In genomic region chr16:42380641-42381040, GRCm38 (mm10) we compare ENCODE assay signal across 10 mouse cellular contexts. TPM values are rescaled to one million over a fixed set of nuclear protein-coding genes. Genes with fewer than 3 reads are reported as not detected.
DNase-seq lines count a peak whose midpoint lies in the region; TF ChIP-seq lines count a peak whose summit lies in the region.
"Had no signal": no experiment of that assay in that cellular context is flagged by ENCODE, and none has a peak within 500 bp of the region (broad histone marks: within the 10 kb centered on the region; RNA-seq: fewer than 3 reads in every experiment).

No protein-coding gene starts in this region.

- peak; percentile 3 to 15 for DNase-seq in heart, postnatal 14 days
- no peak for DNase-seq in heart, adult 11 months
- DNase-seq in retina, postnatal 1 day = peak; percentile 5
- DNase-seq in retina, embryonic 14.5 days (ENCODE audit: low spot score) = no peak
- DNase-seq in cerebellum, postnatal 10 days = peak; percentile 47 to 58
- no peak for DNase-seq in frontal cortex, postnatal 10 days (ENCODE audit: low spot score in 2 of 2)
- DNase-seq in kidney, postnatal 36 days = no peak
- no peak for DNase-seq in kidney, adult 2 months
- DNase-seq: kidney, postnatal 14 days; thymus, postnatal 14 days had no signal

- H3K27me3 ChIP-seq in kidney, adult 2 months (replicated peaks; ENCODE audit: control insufficient read depth, insufficient read depth, low read length) = no peaks in the 10 kb centered on the region

- intact Hi-C loops in heart, postnatal 14 days (cut with DNase I) = no loop called here

- TF ChIP-seq POLR2A in kidney, adult 2 months (IDR thresholded peaks at IDR 0.05; ENCODE audit: low read depth, low read length) = no peak

- no peaks in the 10 kb centered on the region for H3K36me3 ChIP-seq in kidney, adult 2 months (ENCODE audit: control insufficient read depth, insufficient read depth, low read length)

- H3K4me1 ChIP-seq in kidney, adult 2 months (ENCODE audit: control insufficient read depth, insufficient read depth, low read length) = no peaks in the 10 kb centered on the region

- WGBS in kidney, adult 2 months = 64% methylated on average over 3 of the region's 3 CpGs

- TF ChIP-seq CTCF in kidney, adult 2 months (conservative IDR thresholded peaks at IDR 0.05; ENCODE audit: insufficient read depth, insufficient read length, low read depth, low read length) = no peak

- H3K27ac ChIP-seq in kidney, adult 2 months (ENCODE audit: insufficient read depth, low read depth, low read length) = no peak overlapping the region

- no peak overlapping the region for H3K4me3 ChIP-seq in kidney, adult 2 months (ENCODE audit: insufficient read depth, low read depth, low read length)

RNA-seq across cellular contexts. Expression of gene Gap43, which starts 40.2 kb away (rescaled TPM):
- 1 to 10 TPM in 1 of 2 experiments, under 1 TPM in 1; 0.57 to 1.0 TPM for total RNA-seq in heart, postnatal 14 days (2021)
- polyA plus RNA-seq in kidney, adult 2 months (2012; rRNA removed) = 0.18 and 0.70 TPM in 2 replicates

Comparison
In these comparisons a context has a peak if more than half of its experiments do, and no peak if none do; other contexts are left out.
1. DNase-seq: peak in heart, postnatal 14 days (2 of 2), retina, postnatal 1 day (single experiment) and cerebellum, postnatal 10 days (2 of 2); none in heart, adult 11 months (single experiment), retina, embryonic 14.5 days (single experiment), frontal cortex, postnatal 10 days (0 of 2), kidney, postnatal 36 days (0 of 2) and kidney, adult 2 months (single experiment).